Mouse (Mus musculus) heart, embryonic 15.5 days (tissue): ENCODE data around the gene Tmcc1. TPM values are rescaled to one million over a fixed set of nuclear protein-coding genes. Genes with fewer than 3 reads are reported as not detected.

ENCODE experiments used
- ATAC-seq: fragments of 200-750 bp; cut with Nextera tagmentation; replicated peaks from 2 replicates; pipeline ENCODE4 v1.8.0; 2017; ENCODE audit warnings: low read depth, moderate TSS enrichment; ENCODE audit not compliant: insufficient number of reproducible peaks, insufficient read depth, low FRiP score
- H3K27ac ChIP-seq: fragments of 300-500 bp; sonication (generic); 2 replicates; pipeline ENCODE4 v1.5.1; 2015; ENCODE audit warnings: mild to moderate bottlenecking, inconsistent platforms
- H3K27me3 ChIP-seq: fragments of 300-500 bp; sonication (generic); 2 replicates; pipeline ENCODE4 v1.6.1; 2015; ENCODE audit warnings: inconsistent platforms
- H3K36me3 ChIP-seq: fragments of 300-500 bp; sonication (generic); 2 replicates; pipeline ENCODE4 v1.6.1; 2015; ENCODE audit warnings: mild to moderate bottlenecking, inconsistent platforms
- H3K4me1 ChIP-seq: fragments of 300-500 bp; sonication (generic); replicated peaks from 2 replicates; pipeline ENCODE4 v1.6.1; 2015; ENCODE audit warnings: inconsistent platforms
- H3K4me2 ChIP-seq: fragments of 300-500 bp; sonication (generic); 2 replicates; pipeline ENCODE4 v1.6.1; 2015; ENCODE audit warnings: inconsistent platforms, mild to moderate bottlenecking, moderate library complexity
- H3K4me3 ChIP-seq: fragments of 300-500 bp; sonication (generic); 2 replicates; pipeline ENCODE4 v1.5.1; 2015; ENCODE audit warnings: mild to moderate bottlenecking, inconsistent platforms
- H3K9ac ChIP-seq: fragments of 300-500 bp; sonication (generic); 2 replicates; pipeline ENCODE4 v1.6.1; 2015; ENCODE audit warnings: mild to moderate bottlenecking, inconsistent platforms
- H3K9me3 ChIP-seq: fragments of 300-500 bp; sonication (generic); replicated peaks from 2 replicates; pipeline ENCODE4 v1.6.1; 2016; ENCODE audit warnings: inconsistent platforms
- WGBS: fragments of 180-500 bp; shearing (Covaris S2); methylation state at CpG from one replicate; pipeline ENCODE4 v1.1.7; 2015; ENCODE audit warnings: mixed read lengths; 5-methylcytosine and 5-hydroxymethylcytosine counted together
- polyA plus RNA-seq: library from polyadenylated mRNA; unstranded; fragments of >200 nt; fragmentation: Nextera tagmentation; extraction: Ambion mirVana; gene quantifications from 2 replicates; pipeline ENCODE4 v1.2.1, GENCODE M21; 2015

The Tmcc1 gene
- polyA plus RNA-seq, 1 experiment from 2014 or later: 10.4 TPM

GRCm38 (mm10) chr6:116047896-116048295 lies 145.4 kb downstream of the Tmcc1 start:
- no peak overlapping the region for H3K9ac ChIP-seq
- no peaks in the 10 kb centered on the region for H3K9me3 ChIP-seq
- 15% methylated on average over 1 of the region's 1 CpGs for WGBS
- H3K36me3 ChIP-seq: no peaks in the 10 kb centered on the region
- no peak overlapping the region for H3K4me3 ChIP-seq
- peak overlapping the region; percentile 62 for H3K27ac ChIP-seq
- no peaks in the 10 kb centered on the region for H3K27me3 ChIP-seq
- ATAC-seq: no peak
- no peak overlapping the region for H3K4me2 ChIP-seq
- H3K4me1 ChIP-seq: peaks cover 27% of the 10 kb centered on the region

DNA sequence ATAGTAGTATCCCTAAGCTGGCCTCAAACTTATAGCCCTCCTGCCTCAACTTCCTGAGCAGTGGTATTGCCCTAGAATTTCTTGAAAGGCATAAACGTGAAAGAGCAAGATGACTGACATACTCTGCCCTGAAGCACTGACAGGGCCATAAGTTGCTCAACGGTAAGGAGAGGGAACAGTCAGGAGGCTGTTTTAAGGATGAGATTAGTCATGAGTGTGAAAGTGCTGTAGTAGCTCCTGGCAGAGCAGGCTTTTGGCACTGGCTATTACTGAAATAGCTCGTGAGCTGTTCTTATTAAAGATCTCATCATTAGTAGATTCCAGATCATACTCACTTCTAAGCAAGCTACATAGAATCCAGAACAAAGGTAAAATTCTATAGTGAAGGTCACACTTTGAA lies 145.9 kb downstream of the Tmcc1 start:
- Histone ChIP-seq H3K27me3 (no peaks in the 10 kb centered on the region), H3K4me1 (peaks cover 27% of the 10 kb centered on the region), H3K4me3 (no peak overlapping the region), H3K9ac (no peak overlapping the region), H3K9me3 (no peaks in the 10 kb centered on the region), H3K27ac (peak overlapping the region; percentile 62), H3K4me2 (no peak overlapping the region), H3K36me3 (no peaks in the 10 kb centered on the region)
- ATAC-seq: 0 out of 2 replicates have a peak, but pooled peaks have one; percentile 47
- WGBS: 24% methylated on average over 3 of the region's 3 CpGs

DNA sequence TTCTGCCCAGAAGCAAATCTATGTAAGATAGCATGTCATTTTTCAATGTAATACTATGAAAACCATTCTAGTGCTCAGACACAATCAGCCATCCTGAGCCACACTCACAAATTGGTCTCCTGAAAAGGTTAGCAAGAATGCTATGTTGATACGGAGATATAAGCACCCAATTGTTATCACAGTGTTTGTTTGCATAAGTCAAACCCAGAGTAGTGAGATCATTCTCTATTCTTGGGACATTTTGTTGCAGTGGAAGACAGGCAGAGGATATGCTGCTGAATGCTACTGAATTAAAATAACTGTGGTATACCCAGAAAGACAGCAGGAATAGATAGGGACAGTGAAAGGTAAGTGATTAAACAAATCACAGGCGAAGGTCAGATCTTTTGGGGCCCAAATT lies 149.2 kb downstream of the Tmcc1 start:
- Histone ChIP-seq H3K36me3 (no peaks in the 10 kb centered on the region), H3K9me3 (no peaks in the 10 kb centered on the region), H3K4me3 (no peak overlapping the region), H3K27ac (peak overlapping the region; percentile 65), H3K27me3 (no peaks in the 10 kb centered on the region), H3K9ac (no peak overlapping the region), H3K4me2 (no peak overlapping the region), H3K4me1 (peaks cover 24% of the 10 kb centered on the region)
- WGBS: 29% methylated on average over 2 of the region's 2 CpGs
- no peak for ATAC-seq

- no peak overlapping the region for H3K9ac ChIP-seq
- H3K4me3 ChIP-seq: no peak overlapping the region
- H3K4me1 ChIP-seq: peaks cover 6% of the 10 kb centered on the region; the same call in 1 of the 2 replicates
- WGBS: 63% methylated on average over 2 of the region's 2 CpGs
- H3K27me3 ChIP-seq: no peaks in the 10 kb centered on the region
- no peak overlapping the region for H3K27ac ChIP-seq
- no peaks in the 10 kb centered on the region for H3K9me3 ChIP-seq
- no peak overlapping the region for H3K4me2 ChIP-seq
- ATAC-seq: no peak
- H3K36me3 ChIP-seq: no peaks in the 10 kb centered on the region
Observed at GRCm38 (mm10) chr6:116038222-116038621, 155.1 kb downstream of the Tmcc1 start.

DNA sequence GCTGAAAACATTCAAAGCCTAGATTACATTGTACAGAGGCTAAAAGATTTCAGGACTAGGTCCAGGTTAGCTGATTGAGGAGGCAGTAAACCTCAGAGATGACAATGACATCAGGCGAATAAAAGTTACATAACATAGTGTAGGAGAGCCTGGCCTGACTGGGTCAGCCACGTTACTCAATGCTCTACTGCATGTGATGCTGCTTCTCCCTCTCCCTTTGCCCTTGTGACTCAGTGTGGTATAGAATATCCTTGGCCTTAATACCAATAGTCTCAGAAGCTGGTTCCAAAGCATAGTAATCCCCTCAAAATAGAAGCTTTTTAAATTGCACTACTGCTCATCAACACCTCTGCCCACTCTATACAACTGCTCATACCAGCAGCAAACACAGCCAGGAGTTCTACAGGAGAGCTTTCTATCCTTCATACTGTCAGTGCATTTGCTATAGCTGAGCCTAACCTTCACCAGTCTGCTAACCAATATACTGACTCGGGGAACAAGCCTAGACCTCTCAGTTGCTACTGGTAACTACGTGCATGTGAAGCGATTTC lies 155.9 kb downstream of the Tmcc1 start:
- Histone ChIP-seq H3K27me3 (no peaks in the 10 kb centered on the region), H3K4me2 (no peak overlapping the region), H3K27ac (no peak overlapping the region), H3K4me3 (no peak overlapping the region), H3K4me1 (peaks cover 6% of the 10 kb centered on the region; the same call in 1 of the 2 replicates), H3K36me3 (no peaks in the 10 kb centered on the region), H3K9me3 (no peaks in the 10 kb centered on the region), H3K9ac (no peak overlapping the region)
- 78% methylated on average over 5 of the region's 5 CpGs for WGBS
- ATAC-seq: no peak

DNA sequence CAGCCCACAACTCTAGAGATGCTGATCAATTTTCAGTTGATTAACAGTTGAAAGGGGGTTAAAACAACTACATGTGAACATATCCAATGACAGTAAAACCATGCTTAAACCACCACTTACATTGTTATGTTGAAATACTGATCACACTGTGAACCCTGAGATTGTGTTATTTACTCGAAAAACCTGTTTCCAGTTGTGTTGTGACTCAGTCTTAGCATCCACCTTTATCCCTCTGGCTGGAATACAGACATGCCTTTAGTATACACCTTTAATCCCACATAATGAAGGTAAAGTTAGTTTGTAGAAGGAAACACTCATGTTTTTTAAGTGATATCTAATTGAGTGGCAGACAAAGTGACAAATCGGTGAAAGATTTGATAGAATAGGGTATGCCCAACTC lies 156.7 kb downstream of the Tmcc1 start:
- no peak overlapping the region for H3K4me3 ChIP-seq
- ATAC-seq: no peak
- no peak overlapping the region for H3K9ac ChIP-seq
- peaks cover 6% of the 10 kb centered on the region; the same call in 1 of the 2 replicates for H3K4me1 ChIP-seq
- no peak overlapping the region for H3K27ac ChIP-seq
- H3K4me2 ChIP-seq: no peak overlapping the region
- 87% methylated on average over 2 of the region's 2 CpGs for WGBS
- H3K27me3 ChIP-seq: no peaks in the 10 kb centered on the region
- H3K9me3 ChIP-seq: no peaks in the 10 kb centered on the region
- no peaks in the 10 kb centered on the region for H3K36me3 ChIP-seq

- Histone ChIP-seq H3K27me3 (no peaks in the 10 kb centered on the region), H3K9ac (no peak overlapping the region), H3K4me2 (no peak overlapping the region), H3K4me3 (no peak overlapping the region), H3K9me3 (no peaks in the 10 kb centered on the region), H3K27ac (no peak overlapping the region), H3K4me1 (no peaks in the 10 kb centered on the region), H3K36me3 (0 out of 2 replicates have a peak, but pooled peaks cover 7% of the 10 kb centered on the region)
- ATAC-seq: no peak
- 90% methylated on average over 5 of the region's 5 CpGs for WGBS
Observed at GRCm38 (mm10) chr6:116031052-116031451, 162.2 kb downstream of the Tmcc1 start.

DNA sequence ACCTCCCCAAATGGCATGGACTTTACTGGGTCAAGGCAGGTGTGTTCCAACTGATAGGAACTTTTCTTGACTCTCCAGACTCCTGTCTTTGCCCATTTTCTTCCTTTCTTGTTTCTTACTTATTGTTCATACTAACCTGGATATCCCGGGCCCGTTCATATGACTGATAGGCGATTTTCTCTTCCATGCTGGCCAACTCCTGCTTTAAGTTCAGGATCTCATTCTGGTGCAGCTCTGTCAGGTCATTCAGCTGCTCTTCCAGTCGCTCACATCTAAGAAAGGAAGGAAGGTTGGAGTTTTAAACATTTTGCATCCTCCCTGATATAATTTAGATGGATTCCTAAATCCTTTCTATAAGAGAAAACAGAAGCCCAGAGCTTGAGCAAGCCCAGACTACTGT lies 168.6 kb downstream of the Tmcc1 start:
- Histone ChIP-seq H3K4me3 (no peak overlapping the region), H3K9ac (no peak overlapping the region), H3K27me3 (no peaks in the 10 kb centered on the region), H3K27ac (no peak overlapping the region), H3K4me1 (no peaks in the 10 kb centered on the region), H3K36me3 (peaks cover 20% of the 10 kb centered on the region; the same call in 1 of the 2 replicates), H3K9me3 (peaks cover 5% of the 10 kb centered on the region), H3K4me2 (no peak overlapping the region)
- ATAC-seq: no peak
- 86% methylated on average over 4 of the region's 4 CpGs for WGBS

- H3K4me1 ChIP-seq: no peaks in the 10 kb centered on the region
- H3K4me3 ChIP-seq: no peak overlapping the region
- no peaks in the 10 kb centered on the region for H3K27me3 ChIP-seq
- no peak overlapping the region for H3K9ac ChIP-seq
- WGBS: 82% methylated on average over 9 of the region's 9 CpGs
- peaks cover 5% of the 10 kb centered on the region for H3K9me3 ChIP-seq
- H3K36me3 ChIP-seq: peaks cover 14% of the 10 kb centered on the region; the same call in 1 of the 2 replicates
- ATAC-seq: peak; percentile 55; the same call in 1 of the 2 replicates
- no peak overlapping the region for H3K4me2 ChIP-seq
- H3K27ac ChIP-seq: no peak overlapping the region
Observed at GRCm38 (mm10) chr6:116021961-116022485, 171.3 kb downstream of the Tmcc1 start.

DNA sequence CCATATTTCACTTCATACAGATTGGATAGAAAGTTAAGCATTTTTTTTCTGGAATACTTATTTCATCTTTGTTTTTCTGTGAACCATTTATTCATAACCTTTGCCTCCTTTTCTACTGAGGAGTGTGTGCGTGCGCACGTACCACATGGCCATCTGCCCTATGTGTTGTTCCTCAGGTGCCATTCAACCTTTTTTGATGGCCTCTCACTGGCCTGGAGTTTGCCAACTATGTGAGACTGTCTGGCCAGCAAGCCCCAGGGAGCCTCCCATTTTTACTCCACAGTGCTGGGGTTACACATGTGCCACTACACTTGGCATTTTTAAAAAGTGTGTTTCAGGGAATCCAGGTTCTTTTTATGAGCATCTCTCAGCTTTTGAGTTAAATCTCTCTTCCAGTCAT lies 177.4 kb downstream of the Tmcc1 start:
- H3K9ac ChIP-seq: no peak overlapping the region
- H3K36me3 ChIP-seq: peaks cover 8% of the 10 kb centered on the region; the same call in 1 of the 2 replicates
- H3K9me3 ChIP-seq: no peaks in the 10 kb centered on the region
- H3K4me3 ChIP-seq: no peak overlapping the region
- no peak for ATAC-seq
- WGBS: 88% methylated on average over 3 of the region's 3 CpGs
- H3K27ac ChIP-seq: no peak overlapping the region
- H3K4me1 ChIP-seq: no peaks in the 10 kb centered on the region
- no peaks in the 10 kb centered on the region for H3K27me3 ChIP-seq
- H3K4me2 ChIP-seq: no peak overlapping the region

- H3K27me3 ChIP-seq: no peaks in the 10 kb centered on the region
- WGBS: 74% methylated on average over 6 of the region's 6 CpGs
- H3K36me3 ChIP-seq: no peaks in the 10 kb centered on the region
- H3K27ac ChIP-seq: no peak overlapping the region
- H3K4me3 ChIP-seq: no peak overlapping the region
- no peak overlapping the region for H3K4me2 ChIP-seq
- no peak overlapping the region for H3K9ac ChIP-seq
- ATAC-seq: no peak
- H3K4me1 ChIP-seq: 0 out of 2 replicates have a peak, but pooled peaks cover 1% of the 10 kb centered on the region
- H3K9me3 ChIP-seq: no peaks in the 10 kb centered on the region
Observed at GRCm38 (mm10) chr6:116014111-116014510, 179.2 kb downstream of the Tmcc1 start.

- Histone ChIP-seq H3K4me2 (no peak overlapping the region), H3K4me3 (no peak overlapping the region), H3K36me3 (no peaks in the 10 kb centered on the region), H3K27ac (no peak overlapping the region), H3K9ac (no peak overlapping the region), H3K9me3 (no peaks in the 10 kb centered on the region), H3K4me1 (0 out of 2 replicates have a peak, but pooled peaks cover 2% of the 10 kb centered on the region), H3K27me3 (no peaks in the 10 kb centered on the region)
- ATAC-seq: no peak
- WGBS: 56% methylated on average over 3 of the region's 3 CpGs
Observed at GRCm38 (mm10) chr6:116013687-116014086, 179.6 kb downstream of the Tmcc1 start.
